Mouse (Mus musculus) embryo, embryonic 11.5 days (tissue): ENCODE measurements around the gene Fbxw2.
A peak's percentile ranks its signal among the peaks of the same experiment; 100 is the strongest.
"Not testable (repeated sequence)": the region's sequence is repeated elsewhere in the genome, so short reads cannot be mapped to it uniquely, and the experiment has no call there.

Experiments used
- DNase-seq: peaks from one replicate; pipeline ENCODE4 v3.0.0-alpha.2; 2012; ENCODE audit warnings: low read depth, low spot score

The Fbxw2 gene

DNA sequence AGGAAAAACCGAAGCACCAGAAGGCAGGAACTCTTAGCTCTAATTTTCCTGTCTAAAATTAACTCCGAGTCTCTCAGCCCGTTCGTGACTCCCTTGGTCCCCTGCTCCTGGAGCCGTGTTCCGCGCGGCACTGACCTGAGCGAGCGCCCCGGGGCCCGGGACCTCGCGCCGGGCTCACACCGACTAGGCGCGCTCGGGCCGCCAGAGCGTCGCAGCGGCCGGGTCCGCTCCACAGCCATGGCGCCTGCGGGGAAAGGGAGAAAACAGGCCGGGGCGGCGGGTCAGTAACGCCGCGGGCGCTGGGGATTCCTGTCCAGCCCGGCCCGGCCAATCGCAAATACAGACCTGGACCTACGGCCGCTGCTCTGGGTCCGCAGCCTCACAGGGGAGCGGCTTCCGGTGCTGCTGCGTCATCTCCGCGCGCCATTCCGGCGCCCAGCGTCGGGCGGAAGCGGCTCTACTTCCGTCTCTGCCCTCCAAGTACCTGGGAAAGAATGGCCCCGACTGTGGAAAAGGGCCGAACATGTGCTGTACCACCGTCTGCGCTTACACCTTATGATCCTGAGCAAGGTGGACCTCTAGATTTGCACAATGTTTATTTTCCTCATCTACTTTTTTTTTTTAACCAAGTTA lies at the start of gene Fbxw2:
TSS of gene Fbxw2 (minus strand) at position 485 of the 633 bp plus-strand sequence.
- DNase-seq: peak; percentile 83

DNA sequence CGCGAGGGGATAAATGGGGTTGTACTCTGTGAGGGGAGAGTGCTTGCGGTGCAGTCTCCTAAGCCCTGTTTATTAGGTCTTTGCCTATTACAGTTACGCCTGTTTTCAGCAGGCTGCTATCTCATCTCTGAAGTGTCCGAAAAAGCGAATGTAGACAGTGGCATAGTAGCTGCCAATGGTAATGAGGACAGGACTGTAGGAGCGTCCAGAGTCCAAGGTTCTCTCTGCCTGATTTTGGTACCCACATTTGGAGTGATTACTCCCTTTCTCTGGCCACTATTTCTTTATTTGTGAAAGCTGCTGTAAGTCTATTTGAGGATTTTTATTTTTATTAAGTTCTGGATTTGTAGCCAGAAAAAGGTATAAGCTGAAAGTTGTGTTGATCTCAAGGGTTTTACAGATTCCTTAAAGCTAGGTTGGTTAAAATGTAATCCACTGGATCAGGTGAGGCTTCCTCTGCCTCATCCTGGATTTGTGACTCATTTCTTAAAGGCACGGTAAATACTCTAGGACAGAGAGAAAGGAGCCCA lies 48.8 kb upstream of the Fbxw2 start, which contains the start of gene Psmd5:
TSS of gene Psmd5 (minus strand) at position 153 of the 530 bp plus-strand sequence.
- DNase-seq: no peak

- no peak for DNase-seq
Measured at GRCm38 (mm10) chr2:34874271-34874670, 48.2 kb upstream of the Fbxw2 start, which contains the start of gene Cutal. Cutal (plus strand) TSS chr2:34874396.

GRCm38 (mm10) chr2:34870520-34871474 lies 44.7 kb upstream of the Fbxw2 start:
- DNase-seq: peak; percentile 99

DNA sequence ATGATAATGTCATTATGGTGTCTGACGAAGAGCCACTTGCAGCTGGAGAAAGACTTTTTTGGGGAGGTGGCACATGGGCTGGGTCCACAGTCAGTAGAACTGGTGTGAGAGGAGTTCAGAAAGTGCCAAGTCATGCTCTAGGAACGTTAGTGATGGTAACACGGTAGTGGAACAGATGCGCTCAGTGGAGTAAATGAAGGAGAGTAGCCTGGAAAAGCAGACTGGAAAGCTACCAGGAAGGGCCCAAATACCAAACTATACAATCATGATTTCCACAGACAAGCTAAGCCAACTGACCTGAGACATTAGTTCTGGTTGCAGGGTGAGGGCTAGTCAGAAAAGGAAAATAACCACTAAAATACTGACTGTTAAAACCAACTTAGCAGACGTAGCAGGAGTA lies 43.6 kb upstream of the Fbxw2 start:
- DNase-seq: no peak

GRCm38 (mm10) chr2:34857728-34858127 lies 31.6 kb upstream of the Fbxw2 start:
- no peak for DNase-seq

- DNase-seq: no peak
Measured at GRCm38 (mm10) chr2:34855265-34855664, 29.2 kb upstream of the Fbxw2 start.

DNA sequence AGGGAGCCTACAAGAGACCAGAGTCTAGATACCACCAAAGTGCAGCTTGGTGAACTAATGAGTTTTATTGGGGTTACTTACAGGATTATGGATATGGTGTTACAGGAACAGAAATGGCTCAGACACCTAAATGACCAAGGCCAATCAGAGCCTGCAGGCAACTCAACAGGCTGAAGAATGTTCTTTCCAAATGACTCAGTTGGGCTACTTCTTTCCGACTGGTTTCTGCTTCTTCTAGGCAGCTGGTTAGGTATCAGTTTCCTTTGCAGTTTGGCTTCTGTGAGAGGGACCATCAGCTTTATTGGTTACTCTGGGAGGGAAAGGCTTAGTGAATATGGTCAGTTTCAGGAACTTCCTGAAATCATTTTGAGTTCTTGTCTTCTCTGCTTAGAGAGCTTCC lies 21.6 kb upstream of the Fbxw2 start:
- no peak for DNase-seq

- DNase-seq: no peak
Measured at GRCm38 (mm10) chr2:34843211-34843939, 17.3 kb upstream of the Fbxw2 start.

- DNase-seq: no peak
Measured at GRCm38 (mm10) chr2:34841706-34842105, 15.6 kb upstream of the Fbxw2 start.

DNA sequence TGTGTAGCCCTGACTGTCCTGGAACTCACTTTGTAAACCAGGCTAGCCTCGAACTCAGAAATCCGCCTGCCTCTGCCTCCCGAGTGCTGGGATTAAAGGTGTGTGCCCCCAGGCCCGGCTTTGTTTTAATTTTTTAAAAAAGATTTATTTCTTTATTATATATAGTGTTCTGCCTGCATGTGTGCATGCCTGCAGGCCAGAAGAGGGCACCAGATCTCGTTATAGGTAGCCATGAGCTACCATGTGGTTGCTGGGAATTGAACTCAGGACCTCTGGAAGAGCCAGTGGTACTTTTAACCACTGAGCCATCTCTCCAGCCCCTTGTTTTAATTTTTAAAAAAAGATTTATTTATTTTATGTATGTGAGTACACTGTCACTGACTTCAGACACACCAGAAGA lies 14.0 kb upstream of the Fbxw2 start:
- DNase-seq: not testable (repeated sequence)

DNA sequence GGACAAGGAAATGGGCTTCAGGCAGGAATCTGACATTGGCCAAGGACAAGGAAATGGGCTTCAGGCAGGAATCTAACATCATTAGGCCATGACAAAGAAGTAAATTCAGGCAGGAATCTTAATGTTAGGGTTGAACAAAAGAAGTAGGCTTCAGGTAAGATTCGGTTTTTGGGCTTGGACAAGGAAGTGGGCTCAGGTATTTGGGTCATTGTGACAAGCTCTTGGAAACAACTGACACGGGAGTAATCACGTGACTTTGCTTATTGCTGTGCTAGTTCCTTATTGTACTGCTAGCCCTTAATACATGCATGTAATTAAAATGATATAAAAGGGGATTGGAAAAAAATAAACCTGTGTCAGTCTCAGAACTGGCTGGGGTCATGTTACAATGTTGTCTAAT lies 9.6 kb upstream of the Fbxw2 start:
- no peak for DNase-seq

- DNase-seq: no peak
Measured at GRCm38 (mm10) chr2:34833624-34834023, 7.5 kb upstream of the Fbxw2 start.

DNA sequence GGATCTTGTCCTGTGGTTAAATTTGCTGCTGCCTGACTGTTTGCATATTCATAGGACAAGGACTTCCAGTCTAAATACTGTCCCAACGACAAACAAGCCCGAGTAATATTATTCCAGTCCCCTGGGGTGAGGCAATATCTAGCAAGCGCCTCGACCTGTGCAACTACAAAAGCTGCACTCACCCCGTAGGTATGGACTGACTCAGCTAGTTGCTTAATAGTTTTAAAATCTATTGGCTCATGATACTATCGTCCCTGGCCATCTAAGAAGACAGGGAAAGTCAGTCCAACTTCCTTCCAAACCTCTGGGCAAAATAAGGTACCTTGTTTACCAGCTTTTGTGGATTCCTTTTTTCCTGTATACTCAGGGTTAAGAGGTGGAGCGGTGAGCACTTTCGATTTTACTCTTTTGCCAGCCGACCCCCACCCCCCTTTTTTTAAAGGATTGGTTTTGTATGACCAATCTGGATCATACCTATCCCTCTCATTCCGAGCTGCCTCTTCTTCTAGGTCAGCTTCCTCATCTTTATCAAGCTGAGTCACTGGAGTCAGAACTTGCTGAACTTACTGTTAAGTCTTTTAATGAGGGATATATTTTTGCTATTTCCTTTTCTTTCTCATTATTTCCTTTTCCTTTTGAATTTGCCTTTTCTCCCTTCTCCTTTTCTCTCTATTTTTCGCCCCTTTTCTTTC lies 6.8 kb upstream of the Fbxw2 start, which contains the start of gene Gm34653:
TSS of gene Gm34653 (plus strand) at position 242 of the 692 bp plus-strand sequence.
- not testable (repeated sequence) for DNase-seq

GRCm38 (mm10) chr2:34830066-34830465 lies 4.0 kb upstream of the Fbxw2 start:
- DNase-seq: not testable (repeated sequence)

- no peak for DNase-seq
Measured at GRCm38 (mm10) chr2:34828026-34828425, 1.9 kb upstream of the Fbxw2 start.

DNA sequence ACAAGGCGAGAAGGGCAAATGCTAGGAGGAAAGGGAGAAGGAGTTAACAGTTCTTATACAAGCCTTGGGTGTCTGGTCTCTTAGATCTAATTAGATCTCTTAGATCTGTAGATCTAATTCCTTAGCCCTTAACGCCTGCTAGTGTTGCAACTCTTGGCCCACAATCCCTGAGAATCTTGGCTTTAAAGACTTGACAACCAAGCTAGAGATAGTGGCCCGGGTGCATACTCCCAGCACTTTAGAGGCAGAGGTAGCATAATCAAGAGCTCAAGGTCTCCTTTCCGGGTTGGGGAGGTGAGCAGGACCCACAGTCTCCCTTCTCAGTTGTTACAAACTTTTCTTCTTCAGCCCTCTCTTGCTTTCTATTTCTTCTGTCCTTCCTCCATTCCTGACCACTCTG lies 1.5 kb upstream of the Fbxw2 start:
- DNase-seq: no peak

DNA sequence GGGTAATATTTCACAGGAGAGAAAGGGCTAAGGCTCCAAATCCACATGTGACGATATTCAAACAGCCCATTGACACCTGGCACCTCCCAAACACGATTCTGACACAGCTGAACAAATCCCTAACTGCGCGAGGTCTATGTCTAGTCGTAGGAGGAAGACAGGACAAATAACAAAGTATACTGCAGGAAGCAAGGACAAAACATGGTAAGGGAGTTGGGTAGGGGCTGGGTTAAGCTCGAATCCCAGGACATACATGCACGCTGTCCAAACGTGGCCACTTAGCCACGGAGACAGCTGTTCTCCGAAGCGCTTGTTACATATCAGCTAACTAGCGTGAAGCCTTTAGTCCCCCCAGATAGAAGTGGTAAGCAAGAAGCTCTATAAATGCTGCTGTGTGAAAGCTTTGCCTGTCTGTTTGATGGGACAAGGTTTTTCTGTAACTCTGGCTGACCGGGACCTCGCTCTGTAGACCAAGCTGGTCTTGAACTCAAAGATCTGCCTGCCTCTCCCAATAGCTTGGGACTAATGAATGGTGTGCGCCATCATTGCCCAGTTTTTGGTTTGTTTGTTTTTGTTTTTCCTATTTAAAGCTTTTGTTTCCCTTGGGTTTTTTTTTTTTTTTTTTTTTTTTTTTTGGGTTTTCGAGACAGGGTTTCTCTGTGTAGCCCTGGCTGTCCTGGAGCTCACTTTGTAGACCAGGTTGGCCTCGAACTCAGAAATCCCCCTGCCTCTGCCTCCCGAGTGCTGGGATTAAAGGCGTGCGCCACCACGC lies 535 bp upstream of the Fbxw2 start:
- peak; percentile 5 for DNase-seq

DNA sequence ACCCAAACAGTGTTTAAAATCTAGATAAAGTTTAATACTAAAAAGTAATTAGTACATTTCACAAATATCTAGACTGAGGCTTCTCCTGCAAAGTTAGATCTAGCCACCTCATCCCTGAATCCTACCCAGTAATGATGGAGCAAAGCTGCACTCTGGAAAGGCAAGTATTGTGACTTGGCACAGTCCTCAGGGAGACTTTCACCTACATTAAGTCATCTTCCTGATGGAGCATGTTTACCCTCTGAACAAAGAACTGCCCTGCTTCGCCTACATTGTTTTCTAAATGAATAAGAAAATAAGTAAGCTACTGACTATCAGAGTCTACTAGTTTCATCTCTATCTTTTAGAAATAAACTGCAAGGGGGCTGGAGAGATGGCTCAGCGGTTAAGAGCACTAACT lies 7.6 kb downstream of the Fbxw2 start:
- no peak for DNase-seq

DNA sequence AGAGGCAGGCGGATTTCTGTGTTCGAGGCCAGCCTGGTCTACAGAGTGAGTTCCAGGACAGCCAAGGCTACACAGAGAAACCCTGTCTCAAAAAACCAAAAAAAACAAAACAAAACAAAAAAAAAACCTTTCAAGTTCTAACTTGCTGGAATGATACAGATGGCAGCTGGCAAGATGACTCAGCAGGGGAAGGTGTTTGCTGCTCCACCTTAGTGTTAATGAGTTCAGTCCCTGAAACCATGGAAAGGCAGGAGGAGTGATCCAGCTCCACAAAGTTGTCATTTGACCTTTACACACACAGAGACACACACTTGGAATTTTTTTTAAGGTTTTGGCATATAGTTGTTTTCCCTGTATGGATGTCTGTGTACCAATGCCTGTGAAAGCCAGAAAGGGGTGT lies 10.2 kb downstream of the Fbxw2 start:
- DNase-seq: not testable (repeated sequence)
